Mouse (Mus musculus): ENCODE data around the gene Ak9. TPM values are rescaled to one million over a fixed set of nuclear protein-coding genes. Genes with fewer than 3 reads are reported as not detected.
A peak's percentile ranks its signal among the peaks of the same experiment; 100 is the strongest.

Ak9 gene
- total RNA-seq, 2 experiments from 2014 or later, result not detected

DNA sequence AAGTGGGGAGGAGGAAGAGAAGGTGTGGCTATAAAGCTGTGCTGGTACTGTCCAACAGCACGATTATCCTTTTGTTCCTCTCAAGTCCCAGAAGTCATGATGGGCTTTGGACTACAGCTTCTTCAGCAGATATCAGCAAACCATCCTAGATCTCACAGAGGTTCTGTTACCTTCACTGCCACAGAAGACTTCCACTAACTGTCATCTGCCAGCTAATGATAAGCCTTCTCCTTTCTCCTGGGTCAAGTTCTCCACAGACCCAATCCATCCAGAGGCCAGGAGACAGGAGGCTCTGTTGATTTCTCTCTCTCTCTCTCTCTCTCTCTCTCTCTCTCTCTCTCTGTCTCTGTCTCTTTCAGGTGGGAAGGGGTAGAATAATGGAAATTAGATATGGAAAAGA is 144.4 kb downstream of the Ak9 start:
- intact Hi-C loops (cut with DNase I), result no loop called here
- no peak for DNase-seq

DNA sequence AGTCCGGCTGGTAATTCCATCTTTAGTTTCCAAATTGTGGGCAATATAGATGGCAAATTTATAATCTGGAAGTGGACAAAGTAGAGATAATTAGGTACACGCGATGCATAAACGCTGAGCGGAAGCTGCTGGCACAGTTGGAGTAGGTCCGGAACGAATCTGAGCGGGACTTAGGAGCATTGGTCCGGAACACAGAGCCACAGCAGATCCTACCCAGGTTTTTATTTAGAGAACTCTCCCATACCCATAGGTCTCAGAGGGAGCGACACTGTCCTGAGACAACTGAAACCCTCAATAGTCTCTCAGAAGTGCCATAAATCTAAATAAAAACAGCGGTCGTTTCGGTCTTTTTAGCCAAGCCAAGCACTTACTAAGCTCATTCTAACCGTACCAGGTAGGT is 145.9 kb downstream of the Ak9 start:
- intact Hi-C loops (cut with DNase I), result no loop called here
- DNase-seq, result no peak

DNA sequence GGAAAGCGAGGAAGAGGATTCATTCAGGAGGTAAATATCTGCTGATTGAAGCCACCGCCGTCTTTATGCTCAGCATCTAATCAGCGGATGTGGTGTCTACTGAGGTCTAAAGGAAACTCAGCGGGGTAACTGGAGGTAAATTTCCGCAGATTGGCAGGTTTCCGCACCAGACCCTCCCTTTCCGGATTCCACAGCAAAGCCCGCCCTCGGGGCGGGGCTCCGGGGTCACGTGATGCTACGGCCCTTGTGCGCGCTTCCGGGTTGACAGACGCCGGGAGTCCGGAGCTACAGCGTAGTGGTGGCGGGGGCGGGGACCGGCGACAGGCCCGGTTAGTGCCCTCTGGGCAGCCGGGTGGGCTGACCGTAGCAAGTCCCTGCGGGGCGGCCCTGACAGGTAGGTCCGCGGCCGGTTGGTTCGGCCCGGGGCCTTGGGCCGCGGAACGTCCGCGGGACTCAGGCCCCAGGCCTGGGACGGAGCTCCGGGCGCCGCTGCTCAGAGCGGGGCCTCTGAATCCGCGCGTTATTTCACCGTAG is 146.4 kb downstream of the Ak9 start, which contains the start of gene Zbtb24:
Zbtb24 (plus strand) TSS at position 247 of the 534 bp plus-strand sequence.
- intact Hi-C loops (cut with DNase I), result no loop called here
- DNase-seq, result peak; percentile 95 to 98

GRCm38 (mm10) chr10:41450780-41451522 is 147.2 kb downstream of the Ak9 start:
- intact Hi-C loops (cut with DNase I), result no loop called here
- DNase-seq, result no peak

GRCm38 (mm10) chr10:41451656-41452055 is 147.9 kb downstream of the Ak9 start:
- no peak for DNase-seq
- intact Hi-C loops (cut with DNase I), result no loop called here

- DNase-seq, result no peak
- intact Hi-C loops (cut with DNase I), result no loop called here
Observed at GRCm38 (mm10) chr10:41452791-41453190, 149.0 kb downstream of the Ak9 start.

GRCm38 (mm10) chr10:41459990-41460389 is 156.2 kb downstream of the Ak9 start:
- intact Hi-C loops (cut with DNase I), result no loop called here
- DNase-seq, result no peak

- no peak for DNase-seq
- intact Hi-C loops (cut with DNase I), result no loop called here
Observed at GRCm38 (mm10) chr10:41460501-41460900, 156.7 kb downstream of the Ak9 start.

GRCm38 (mm10) chr10:41461057-41461722 is 157.4 kb downstream of the Ak9 start:
- no peak for DNase-seq
- intact Hi-C loops (cut with DNase I), result no loop called here

DNA sequence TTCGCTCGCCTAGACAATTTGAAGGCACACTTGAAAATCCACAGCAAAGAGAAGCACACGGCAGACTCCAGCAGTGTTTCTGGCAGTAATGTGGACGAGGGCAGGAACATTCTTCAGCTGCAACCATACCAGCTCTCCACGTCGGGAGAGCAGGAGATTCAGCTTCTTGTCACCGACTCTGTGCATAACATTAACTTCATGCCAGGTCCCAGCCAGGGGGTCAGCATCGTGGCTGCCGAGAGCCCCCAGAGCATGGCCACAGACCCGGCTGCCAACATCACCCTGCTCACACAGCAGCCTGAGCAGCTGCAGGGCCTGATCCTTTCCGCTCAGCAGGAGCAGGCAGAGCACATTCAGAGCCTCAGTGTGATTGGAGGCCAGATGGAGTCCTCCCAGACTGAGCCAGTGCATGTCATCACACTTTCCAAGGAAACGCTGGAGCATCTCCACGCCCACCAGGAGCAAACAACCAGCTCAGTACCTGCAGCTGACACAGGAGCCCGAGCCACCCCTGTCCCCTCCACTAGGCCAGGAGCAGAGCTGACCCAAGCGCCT is 160.7 kb downstream of the Ak9 start:
- DNase-seq, result no peak
- intact Hi-C loops (cut with DNase I), result no loop called here

DNA sequence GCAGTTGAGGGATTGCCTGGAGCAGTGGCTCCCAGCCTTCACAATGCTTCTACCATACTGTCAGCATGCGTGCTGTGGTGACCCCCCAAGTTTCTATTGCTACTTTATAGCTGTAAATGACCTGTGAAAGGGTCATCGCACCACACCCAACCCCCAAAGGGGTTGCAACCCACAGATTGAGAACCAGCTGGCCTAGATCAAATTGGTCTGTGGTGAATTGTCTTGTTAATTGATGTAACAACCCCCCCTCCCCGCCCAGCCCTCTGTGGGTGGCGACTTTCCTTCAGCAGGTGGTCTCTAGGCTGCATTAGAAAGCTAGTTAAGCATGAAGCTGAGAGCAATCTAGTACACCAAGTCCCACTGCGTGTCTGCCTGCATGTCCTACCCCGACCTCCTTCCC is 163.5 kb downstream of the Ak9 start:
- no peak for DNase-seq
- intact Hi-C loops (cut with DNase I), result no loop called here

GRCm38 (mm10) chr10:41470693-41471092 is 166.9 kb downstream of the Ak9 start:
- intact Hi-C loops (cut with DNase I), result no loop called here
- DNase-seq, result no peak

DNA sequence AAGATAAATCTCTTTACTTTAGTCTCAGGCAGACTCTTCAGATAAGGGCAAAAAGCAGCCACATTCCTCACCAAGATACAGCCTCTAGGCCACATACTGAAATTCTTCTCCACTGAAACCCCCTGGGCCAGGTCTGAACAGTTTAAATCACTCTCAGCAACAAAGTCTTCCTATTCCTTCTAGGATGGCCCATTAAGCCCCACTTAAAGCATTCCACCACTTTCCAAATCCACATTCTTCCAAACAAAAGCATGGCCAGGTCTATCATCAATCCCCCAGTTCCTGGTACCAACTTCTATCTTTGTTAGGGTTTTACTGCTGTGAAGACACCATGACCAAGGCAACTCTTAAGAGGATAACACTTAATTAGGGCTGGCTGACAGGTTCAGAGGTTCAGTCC is 168.8 kb downstream of the Ak9 start:
- no peak for DNase-seq
- intact Hi-C loops (cut with DNase I), result no loop called here

- no peak for DNase-seq
- intact Hi-C loops (cut with DNase I), result no loop called here
Observed at GRCm38 (mm10) chr10:41472962-41473481, 169.2 kb downstream of the Ak9 start.

GRCm38 (mm10) chr10:41473782-41474468 is 170.1 kb downstream of the Ak9 start:
- intact Hi-C loops (cut with DNase I), result no loop called here
- DNase-seq, result peak; percentile 87 to 88

GRCm38 (mm10) chr10:41474981-41475391 is 171.2 kb downstream of the Ak9 start:
- intact Hi-C loops (cut with DNase I), result no loop called here
- DNase-seq, result peak; percentile 71 to 74

GRCm38 (mm10) chr10:41476171-41477017 is 172.6 kb downstream of the Ak9 start, which contains the start of gene Mical1:
TSS of gene Mical1 (plus strand) at chr10:41476314.
- intact Hi-C loops (cut with DNase I), result no loop called here
- peak; percentile 82 for DNase-seq

DNA sequence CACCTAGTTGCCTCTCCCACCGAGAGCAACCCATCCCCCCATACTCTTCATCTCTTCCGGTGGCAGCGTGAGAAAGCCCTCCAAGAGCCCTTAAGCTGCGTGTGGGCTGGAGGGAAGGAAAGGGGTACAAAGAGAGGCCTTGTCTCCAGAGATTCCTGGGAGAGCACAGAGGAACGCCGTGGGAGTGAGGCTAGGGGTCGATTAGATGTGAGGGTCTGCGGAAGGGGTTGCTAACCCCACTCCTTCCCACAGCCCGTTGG is 173.2 kb downstream of the Ak9 start:
- intact Hi-C loops (cut with DNase I), result no loop called here
- no peak for DNase-seq

DNA sequence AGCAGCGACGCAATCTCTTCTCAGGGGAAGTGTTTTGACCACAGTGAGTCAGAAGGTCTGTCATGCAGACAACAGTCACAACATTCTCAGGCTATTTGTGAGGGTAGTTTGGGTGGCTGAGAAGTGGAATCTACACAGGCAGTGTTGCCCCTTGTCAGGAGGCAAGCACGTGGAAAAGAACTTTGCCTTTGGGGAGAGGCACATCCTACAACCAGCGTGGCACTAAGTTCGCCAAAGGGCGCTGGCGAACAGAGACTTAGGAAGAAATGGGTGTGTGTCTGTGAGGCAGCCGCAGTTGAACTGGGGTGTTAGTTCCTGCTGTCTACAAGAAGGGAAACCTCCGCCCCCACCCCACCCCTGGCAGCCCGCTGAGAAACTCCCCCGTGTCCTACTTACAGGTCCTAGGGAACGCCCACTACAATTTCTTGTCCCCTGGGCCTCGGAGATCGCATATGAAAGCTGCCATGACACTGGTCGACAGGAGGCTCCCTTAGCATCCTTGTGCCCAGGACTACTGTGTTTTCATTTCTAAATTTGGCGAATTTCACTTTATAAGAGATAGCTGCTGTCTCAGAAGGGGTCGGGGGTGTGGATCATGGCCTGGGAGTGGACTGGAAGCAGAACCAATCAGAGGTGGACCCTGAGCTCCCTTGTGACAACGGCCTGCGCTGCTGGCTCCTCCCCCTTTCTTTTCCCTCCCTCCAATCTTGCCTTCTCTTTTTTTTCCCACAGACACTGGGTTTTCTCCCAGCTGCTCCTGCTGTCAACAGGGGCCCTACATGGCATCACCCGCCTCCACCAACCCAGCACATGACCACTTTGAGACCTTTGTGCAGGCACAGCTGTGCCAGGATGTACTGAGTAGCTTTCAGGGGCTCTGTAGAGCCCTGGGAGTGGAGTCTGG is 173.8 kb downstream of the Ak9 start:
- DNase-seq, result peak; percentile 82 to 84
- intact Hi-C loops (cut with DNase I), result no loop called here

All from heart, postnatal 10 days (tissue).